Mouse (Mus musculus) T-helper 17 cell (primary cell): Measurements from ENCODE around the gene Ube2a.
"Not testable (repeated sequence)": the region's sequence is repeated elsewhere in the genome, so short reads cannot be mapped to it uniquely, and the experiment has no call there.

ENCODE experiments used
- in situ Hi-C, 2 experiments: fragments of 300-600 bp; cut with MboI, MseI; formaldehyde crosslinking; loops; 1 replicate in 1 of 2; 2 replicates in 1 of 2; pipeline ENCODE4 v1.15.1; 2025; ENCODE audit warnings: high pct_unique_total_duplicates in 2 of 2

The Ube2a gene

GRCm38 (mm10) chrX:36898931-36899330 lies 25.2 kb downstream of the Ube2a start:
- in situ Hi-C loops, result not testable (repeated sequence)

GRCm38 (mm10) chrX:36901655-36902054 lies 28.0 kb downstream of the Ube2a start:
- in situ Hi-C loops, result no loop called here

GRCm38 (mm10) chrX:36902321-36903114 lies 28.8 kb downstream of the Ube2a start, which contains the start of gene Nkrf:
Nkrf (minus strand) TSS chrX:36902899.
- in situ Hi-C loops, result no loop called here

GRCm38 (mm10) chrX:36903115-36903768 lies 29.5 kb downstream of the Ube2a start:
- in situ Hi-C loops, result no loop called here

- in situ Hi-C loops, result no loop called here
Measured at GRCm38 (mm10) chrX:36906539-36906938, 32.8 kb downstream of the Ube2a start.

- in situ Hi-C loops, result no loop called here
Measured at GRCm38 (mm10) chrX:36911343-36911742, 37.6 kb downstream of the Ube2a start.

GRCm38 (mm10) chrX:36917749-36918148 lies 44.0 kb downstream of the Ube2a start:
- in situ Hi-C loops, result no loop called here

- in situ Hi-C loops, result no loop called here
Measured at GRCm38 (mm10) chrX:36921346-36921745, 47.6 kb downstream of the Ube2a start.

GRCm38 (mm10) chrX:36928791-36929190 lies 55.1 kb downstream of the Ube2a start:
- in situ Hi-C loops, result loop anchor here in 1 of 2 experiments (5.0 kb wide), 1 partner anchor 84 kb away; no protein-coding TSS in a partner anchor

GRCm38 (mm10) chrX:36929694-36930093 lies 56.0 kb downstream of the Ube2a start:
- in situ Hi-C loops, result loop anchor here (5.0 kb wide), 2 partner anchors 83 to 93 kb away; no protein-coding TSS in a partner anchor

GRCm38 (mm10) chrX:36930574-36930973 lies 56.9 kb downstream of the Ube2a start:
- in situ Hi-C loops, result loop anchor here in 1 of 2 experiments (5.0 kb wide), 1 partner anchor 92 kb away; no protein-coding TSS in a partner anchor
